Mouse (Mus musculus) erythroblast, embryonic 14.5 days (primary cell): ENCODE data around the gene Ecel1.

Experiments
- GATA1 ChIP-seq: IDR thresholded peaks from 2 replicates; pipeline ENCODE4 v1.6.1; 2012; ENCODE audit warnings: low read length, inconsistent platforms, mixed read lengths
- TAL1 ChIP-seq: IDR thresholded peaks from 3 replicates; pipeline ENCODE4 v1.6.1; 2012; ENCODE audit warnings: low read length, inconsistent platforms, mixed read lengths

GRCm38 (mm10) chr1:87106536-87106935 lies 49.8 kb downstream of the Ecel1 start:
- TF ChIP-seq TAL1 (no peak), GATA1 (no peak)
